In genomic region chr9:88394852-88395251, GRCm38 (mm10) we compare ENCODE assay signal across 23 mouse cellular contexts. TPM values are rescaled to one million over a fixed set of nuclear protein-coding genes. Genes with fewer than 3 reads are reported as not detected.
DNase-seq lines count a peak whose midpoint lies in the region; ATAC-seq and TF ChIP-seq lines count a peak whose summit lies in the region.
"Had no signal": no experiment of that assay in that cellular context is flagged by ENCODE, and none has a peak within 500 bp of the region (broad histone marks: within the 10 kb centered on the region; RNA-seq: fewer than 3 reads in every experiment).

No protein-coding gene starts in this region.

- no peaks in the 10 kb centered on the region for H3K9me3 ChIP-seq in forebrain, postnatal 0 days (ENCODE audit: low read length)
- no peaks in the 10 kb centered on the region for H3K9me3 ChIP-seq in forebrain, embryonic 11.5 days (ENCODE audit: control insufficient read depth, low read length)
- H3K9me3 ChIP-seq in kidney, embryonic 14.5 days (ENCODE audit: control insufficient read depth, low read length): no peaks in the 10 kb centered on the region
- H3K9me3 ChIP-seq: embryonic facial prominence, embryonic 10.5 days; embryonic facial prominence, embryonic 13.5 days; heart, embryonic 12.5 days; heart, embryonic 15.5 days had no signal

- no peaks in the 10 kb centered on the region for H3K27me3 ChIP-seq in forebrain, postnatal 0 days (ENCODE audit: insufficient read depth, low read length)
- no peaks in the 10 kb centered on the region for H3K27me3 ChIP-seq in forebrain, embryonic 11.5 days (ENCODE audit: control insufficient read depth, insufficient read depth, low read length)
- H3K27me3 ChIP-seq in kidney, embryonic 14.5 days (ENCODE audit: control insufficient read depth, insufficient read depth, low read length): no peaks in the 10 kb centered on the region
- H3K27me3 ChIP-seq: embryonic facial prominence, embryonic 13.5 days; heart, embryonic 12.5 days; heart, embryonic 15.5 days had no signal

- H3K9ac ChIP-seq in forebrain, postnatal 0 days: no peak overlapping the region
- no peak overlapping the region for H3K9ac ChIP-seq in forebrain, embryonic 11.5 days (ENCODE audit: low read length)
- no peak overlapping the region for H3K9ac ChIP-seq in kidney, embryonic 14.5 days (ENCODE audit: low read depth, low read length)
- H3K9ac ChIP-seq: embryonic facial prominence, embryonic 13.5 days; heart, embryonic 12.5 days; heart, embryonic 15.5 days; hindbrain, embryonic 14.5 days had no signal

- peaks cover 26% of the 10 kb centered on the region for H3K36me3 ChIP-seq in forebrain, postnatal 0 days (ENCODE audit: insufficient read depth)
- no peaks in the 10 kb centered on the region; the same call in 1 of the 2 replicates for H3K36me3 ChIP-seq in forebrain, embryonic 11.5 days (ENCODE audit: control insufficient read depth, insufficient read depth, low read length)
- peaks cover 9% of the 10 kb centered on the region; the same call in 1 of the 2 replicates for H3K36me3 ChIP-seq in kidney, embryonic 14.5 days (ENCODE audit: control insufficient read depth, insufficient read depth, low read length)

- H3K27ac ChIP-seq in forebrain, postnatal 0 days (ENCODE audit: low read depth, low read length): no peak overlapping the region
- H3K27ac ChIP-seq in forebrain, embryonic 11.5 days (ENCODE audit: low read depth, low read length): no peak overlapping the region
- no peak overlapping the region for H3K27ac ChIP-seq in kidney, embryonic 14.5 days (ENCODE audit: low read depth, low read length)
- H3K27ac ChIP-seq: embryonic facial prominence, embryonic 10.5 days; embryonic facial prominence, embryonic 13.5 days; heart, embryonic 15.5 days; hindbrain, embryonic 14.5 days had no signal

- H3K4me1 ChIP-seq in forebrain, postnatal 0 days (ENCODE audit: insufficient read depth): no peaks in the 10 kb centered on the region
- no peaks in the 10 kb centered on the region for H3K4me1 ChIP-seq in forebrain, embryonic 11.5 days (replicated peaks; ENCODE audit: control insufficient read depth, insufficient read depth, low read length)
- H3K4me1 ChIP-seq in kidney, embryonic 14.5 days (ENCODE audit: control insufficient read depth, insufficient read depth, low read length): no peaks in the 10 kb centered on the region
- H3K4me1 ChIP-seq: embryonic facial prominence, embryonic 10.5 days; embryonic facial prominence, embryonic 13.5 days; heart, embryonic 12.5 days; heart, embryonic 15.5 days had no signal

- H3K4me2 ChIP-seq in forebrain, postnatal 0 days (ENCODE audit: low read depth): no peak overlapping the region
- no peak overlapping the region for H3K4me2 ChIP-seq in forebrain, embryonic 11.5 days (ENCODE audit: low read depth, low read length, severe bottlenecking)
- H3K4me2 ChIP-seq in kidney, embryonic 14.5 days (replicated peaks; ENCODE audit: low read depth, low read length): no peak overlapping the region
- H3K4me2 ChIP-seq: embryonic facial prominence, embryonic 13.5 days; heart, embryonic 12.5 days; heart, embryonic 15.5 days; hindbrain, embryonic 14.5 days had no signal

- peak; percentile 8 to 13 for DNase-seq in cerebellum, postnatal 36 days
- DNase-seq in cerebellum, adult 8-10 months: no peak
- peak; percentile 25 for DNase-seq in forebrain, postnatal 0 days
- DNase-seq in forebrain, embryonic 11.5 days (ENCODE audit: low spot score): no peak
- peak; percentile 16 to 58 for DNase-seq in layer of hippocampus, adult 18-20 months (ENCODE audit: low spot score in 2 of 2)
- DNase-seq in layer of hippocampus, adult 9-10 months (ENCODE audit: low spot score): no peak
- peak; percentile 28 for DNase-seq in layer of hippocampus, adult 9-11 months
- DNase-seq: adrenal gland, adult 2 months; adrenal gland, postnatal 14 days; embryo, embryonic 11 days; gastrocnemius, postnatal 25 days; heart, adult 18-20 months; heart, postnatal 10 days; heart, postnatal 36 days had no signal

- ATAC-seq in forebrain, postnatal 0 days: no peak; the same call in 1 of the 2 replicates
- ATAC-seq in forebrain, embryonic 11.5 days (replicated peaks; ENCODE audit: low FRiP score): no peak
- ATAC-seq in kidney, embryonic 14.5 days (ENCODE audit: low FRiP score, low TSS enrichment): no peak
- ATAC-seq: CD4-positive, CD25-positive, alpha-beta regulatory T cell, adult 4 months; intestine, postnatal 0 days had no signal

- H3K4me3 ChIP-seq in forebrain, postnatal 0 days (ENCODE audit: low read depth, low read length): no peak overlapping the region
- no peak overlapping the region for H3K4me3 ChIP-seq in forebrain, embryonic 11.5 days (ENCODE audit: low read depth, low read length)
- H3K4me3 ChIP-seq in kidney, embryonic 14.5 days (ENCODE audit: low read length): no peak overlapping the region
- H3K4me3 ChIP-seq: embryonic facial prominence, embryonic 10.5 days; embryonic facial prominence, embryonic 13.5 days; erythroblast, embryonic 14.5 days; heart, embryonic 12.5 days; heart, embryonic 15.5 days had no signal

- 47% methylated on average over 8 of the region's 8 CpGs for WGBS in forebrain, postnatal 0 days
- 93% methylated on average over 8 of the region's 8 CpGs for WGBS in forebrain, embryonic 11.5 days
- 92% methylated on average over 8 of the region's 8 CpGs for WGBS in kidney, embryonic 14.5 days

- TF ChIP-seq CTCF in forebrain, postnatal 0 days (IDR thresholded peaks at IDR 0.05; ENCODE audit: low read depth): no peak

RNA-seq across cellular contexts. Expression of gene Snx14, which starts 43.9 kb away (rescaled TPM):
- total RNA-seq in forebrain, postnatal 0 days (2014; rRNA removed): 30.2 and 31.3 TPM in 2 replicates
- polyA plus RNA-seq in forebrain, postnatal 0 days (2015; fragmentation: Nextera tagmentation; extraction: Ambion mirVana): 17.8 and 25.3 TPM in 2 replicates
- polyA plus RNA-seq in forebrain, embryonic 11.5 days (2014; fragmentation: Nextera tagmentation; extraction: Ambion mirVana): 21.7 and 22.8 TPM in 2 replicates
- total RNA-seq in layer of hippocampus, adult 18-20 months (2021): 10 to 100 TPM; 44.1 to 49.5 TPM
- 17.3 and 28.0 TPM in 2 replicates for polyA plus RNA-seq in kidney, embryonic 14.5 days (2014; fragmentation: Nextera tagmentation; extraction: Ambion mirVana)

Comparison
In these comparisons a context has a peak if more than half of its experiments do, and no peak if none do; other contexts are left out.
1. DNase-seq: peak in cerebellum, postnatal 36 days (2 of 2), forebrain, postnatal 0 days (single experiment), layer of hippocampus, adult 18-20 months (2 of 2) and layer of hippocampus, adult 9-11 months (single experiment); none in cerebellum, adult 8-10 months (single experiment), forebrain, embryonic 11.5 days (single experiment) and layer of hippocampus, adult 9-10 months (single experiment).